Mouse (Mus musculus) C2C12 (cell line): ENCODE measurements around the gene Nop9.

Experiments
- CEBPB ChIP-seq: IDR thresholded peaks from one replicate; pipeline ENCODE4 v1.6.1; 2011; ENCODE audit warnings: low read depth, mild to moderate bottlenecking, control low read depth, moderate library complexity
- CTCF ChIP-seq: IDR thresholded peaks from one replicate; pipeline ENCODE4 v1.5.1; 2011; ENCODE audit not compliant: control insufficient read depth, insufficient read depth, insufficient read length
- MAX ChIP-seq: IDR thresholded peaks from one replicate; pipeline ENCODE4 v1.6.1; 2011; ENCODE audit warnings: mild to moderate bottlenecking, control low read depth
- MYOG ChIP-seq: IDR thresholded peaks from one replicate; pipeline ENCODE4 v1.6.1; 2011; ENCODE audit not compliant: control insufficient read depth, insufficient read length; ENCODE audit errors: extremely low read depth
- USF1 ChIP-seq: IDR thresholded peaks from one replicate; pipeline ENCODE4 v1.6.1; 2011; ENCODE audit warnings: low read depth, mild to moderate bottlenecking, control low read depth, moderate library complexity

DNA sequence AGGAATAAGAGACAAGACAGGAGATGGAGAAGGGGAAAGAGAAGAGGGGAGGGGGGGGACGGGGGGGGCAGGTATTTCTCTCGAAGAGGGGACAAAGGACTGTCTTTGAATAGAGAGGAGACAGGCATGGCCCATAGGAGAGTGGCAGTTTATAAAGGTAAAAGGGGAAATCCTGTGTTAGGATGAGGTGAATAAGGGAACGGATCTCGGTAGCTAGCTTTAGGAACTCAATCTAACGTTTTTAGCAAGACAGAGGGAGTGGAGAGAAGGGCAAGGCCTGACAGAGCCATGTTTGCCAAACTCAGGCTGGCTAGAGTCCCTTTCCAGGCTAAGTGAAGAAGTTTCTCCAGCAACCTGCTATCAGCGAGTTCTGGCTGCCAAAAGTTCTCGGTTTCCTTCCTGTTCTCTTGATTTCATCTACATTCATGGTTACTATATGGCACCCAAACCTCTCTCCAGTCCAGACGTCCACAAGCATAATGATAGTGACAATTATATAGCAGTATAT is 23.0 kb upstream of the Nop9 start:
- TF ChIP-seq CTCF (no peak), CEBPB (no peak), MYOG (no peak), USF1 (no peak), MAX (no peak)
